Mouse (Mus musculus) frontal cortex, adult 2 months (tissue): ENCODE results near the gene Dgkz. TPM values are rescaled to one million over a fixed set of nuclear protein-coding genes. Genes with fewer than 3 reads are reported as not detected.

ENCODE experiments used
- DNase-seq, 2 experiments: peaks; one replicate each; pipeline ENCODE4 v3.0.0; 2022; ENCODE audit warnings: low spot score in 1 of 2; ENCODE audit errors: extremely low spot score in 1 of 2
- polyA plus RNA-seq: library from polyadenylated mRNA; depleted of rRNA; stranded (reverse); fragments of >200 nt; gene quantifications from 2 replicates; pipeline ENCODE4 v1.2.3, GENCODE M21; 2012

Gene Dgkz
- polyA plus RNA-seq, 1 experiment, result 632 TPM

GRCm38 (mm10) chr2:91997905-91998608, 22.4 kb upstream of the Dgkz start:
- no peak for DNase-seq

GRCm38 (mm10) chr2:91996006-91996405, 20.3 kb upstream of the Dgkz start:
- DNase-seq, result no peak

DNA sequence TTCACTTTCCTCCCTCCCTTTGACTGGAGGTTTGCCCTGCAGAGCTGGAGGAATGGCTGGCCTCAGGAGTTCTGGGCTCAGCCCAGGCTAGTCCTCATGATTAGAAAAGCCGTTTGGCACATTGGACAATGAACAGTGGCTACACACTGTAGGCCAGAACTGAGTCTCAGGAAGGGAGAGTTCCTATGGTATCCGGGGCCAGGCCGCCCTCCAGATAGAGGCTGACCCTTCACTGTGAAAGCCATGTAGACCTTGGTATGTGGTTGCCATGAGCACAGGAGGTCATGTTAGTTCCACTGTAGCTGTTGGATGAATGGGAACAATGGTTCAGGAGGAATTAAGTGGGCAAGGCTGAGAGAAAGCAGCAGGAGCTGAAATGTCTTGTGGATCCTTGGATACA, 17.7 kb upstream of the Dgkz start:
- no peak for DNase-seq

DNA sequence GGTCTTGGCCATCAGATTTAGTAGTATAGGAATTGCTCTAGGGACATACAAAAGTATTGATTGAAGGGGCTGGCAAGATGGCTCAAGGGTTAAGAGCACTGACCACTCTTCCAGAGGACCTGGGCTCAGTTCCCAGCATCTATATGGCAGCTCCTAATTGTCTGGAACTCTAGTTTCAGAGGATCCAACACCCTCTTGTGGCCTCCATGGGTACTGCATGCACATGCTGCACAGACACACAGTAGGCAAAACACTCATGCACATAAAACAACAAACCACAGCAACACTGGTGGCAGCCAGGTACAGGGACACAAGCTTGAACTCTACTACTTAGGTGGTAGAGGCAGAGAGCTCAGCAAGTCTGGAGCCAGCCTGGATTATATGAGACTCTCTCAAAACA, 14.1 kb upstream of the Dgkz start:
- DNase-seq, result no peak

GRCm38 (mm10) chr2:91987542-91987941, 11.9 kb upstream of the Dgkz start:
- DNase-seq, result peak; percentile 72 to 97

- no peak for DNase-seq
Observed at GRCm38 (mm10) chr2:91986071-91986470, 10.4 kb upstream of the Dgkz start.

DNA sequence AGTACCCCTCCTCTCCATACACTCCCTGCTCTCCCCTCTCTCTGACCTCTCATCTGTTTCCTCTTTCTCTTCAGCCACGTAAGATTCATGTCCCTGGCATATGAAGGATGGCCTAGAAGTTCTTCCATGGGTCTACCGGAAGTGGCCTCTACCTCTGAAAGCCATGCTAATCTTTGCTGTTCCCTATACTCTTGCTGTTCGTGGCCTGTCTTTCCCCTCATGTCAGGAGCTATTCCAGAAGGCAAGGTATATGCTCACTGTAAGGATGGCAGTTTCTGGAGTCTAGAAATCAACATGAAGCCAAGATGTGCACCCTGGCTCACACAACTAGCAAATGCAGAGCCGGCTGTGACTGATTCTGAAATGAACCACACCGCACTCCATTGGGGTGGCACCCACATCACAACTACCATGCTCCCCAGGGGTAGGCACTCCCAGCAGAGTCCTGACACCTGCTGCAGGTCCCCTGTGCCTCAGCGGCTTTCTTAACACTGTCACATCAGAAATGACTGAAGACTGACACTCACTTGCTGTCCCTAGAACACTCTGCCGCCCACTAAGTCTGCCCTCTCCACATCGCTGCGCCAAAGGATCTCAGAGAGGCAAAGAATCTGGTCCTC, 9.4 kb upstream of the Dgkz start:
- no peak for DNase-seq

GRCm38 (mm10) chr2:91984439-91984838, 8.8 kb upstream of the Dgkz start:
- DNase-seq, result no peak

DNA sequence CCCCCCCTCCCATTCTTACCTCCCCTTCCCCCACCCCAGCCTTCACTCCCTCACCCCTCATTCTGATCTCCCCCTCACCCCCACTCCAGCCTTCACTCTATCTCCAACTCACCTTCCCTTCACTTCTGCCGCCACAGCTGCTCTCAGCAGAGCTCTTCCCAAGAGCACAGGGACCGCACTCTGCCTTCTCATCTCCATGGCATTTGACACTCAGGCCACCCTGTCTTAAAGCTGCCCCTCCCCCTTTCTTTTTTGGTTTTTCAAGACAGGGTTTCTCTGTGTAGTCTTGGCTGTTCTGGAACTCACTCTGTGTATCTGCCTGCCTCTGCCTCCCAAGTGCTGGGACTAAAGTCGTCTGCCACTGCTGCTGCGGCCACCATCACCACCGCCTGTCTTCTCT, 5.2 kb upstream of the Dgkz start:
- DNase-seq, result no peak

- no peak for DNase-seq
Observed at GRCm38 (mm10) chr2:91980245-91980644, 4.6 kb upstream of the Dgkz start.

DNA sequence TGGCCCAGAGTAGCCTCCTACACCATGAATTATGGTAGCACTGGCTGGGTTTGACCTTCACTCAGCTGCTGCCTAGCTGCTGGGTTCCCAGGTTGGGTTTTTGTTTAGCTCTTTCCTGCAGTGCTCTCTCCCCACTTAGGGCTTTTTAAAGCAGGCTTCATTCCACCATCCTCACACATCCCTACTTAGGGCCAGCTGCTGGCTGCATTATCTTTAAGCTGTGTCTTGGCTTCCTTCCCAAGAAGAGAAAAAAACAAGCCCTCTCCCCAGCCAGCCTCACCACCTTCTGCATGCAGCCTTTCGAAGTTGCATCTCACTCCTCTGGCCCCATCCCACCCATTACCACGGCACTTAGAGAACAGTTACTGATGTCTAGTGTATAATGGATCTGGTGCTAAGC, 2.9 kb upstream of the Dgkz start:
- no peak for DNase-seq

- no peak for DNase-seq
Observed at GRCm38 (mm10) chr2:91977960-91978359, 2.3 kb upstream of the Dgkz start.

- DNase-seq, result no peak
Observed at GRCm38 (mm10) chr2:91973416-91974135, 2.1 kb downstream of the Dgkz start.

GRCm38 (mm10) chr2:91972121-91972566, 3.5 kb downstream of the Dgkz start:
- DNase-seq, result no peak

- DNase-seq, result peak; percentile 75 to 78
Observed at GRCm38 (mm10) chr2:91971231-91972097, 4.2 kb downstream of the Dgkz start.

GRCm38 (mm10) chr2:91967962-91968361, 7.7 kb downstream of the Dgkz start:
- no peak for DNase-seq

DNA sequence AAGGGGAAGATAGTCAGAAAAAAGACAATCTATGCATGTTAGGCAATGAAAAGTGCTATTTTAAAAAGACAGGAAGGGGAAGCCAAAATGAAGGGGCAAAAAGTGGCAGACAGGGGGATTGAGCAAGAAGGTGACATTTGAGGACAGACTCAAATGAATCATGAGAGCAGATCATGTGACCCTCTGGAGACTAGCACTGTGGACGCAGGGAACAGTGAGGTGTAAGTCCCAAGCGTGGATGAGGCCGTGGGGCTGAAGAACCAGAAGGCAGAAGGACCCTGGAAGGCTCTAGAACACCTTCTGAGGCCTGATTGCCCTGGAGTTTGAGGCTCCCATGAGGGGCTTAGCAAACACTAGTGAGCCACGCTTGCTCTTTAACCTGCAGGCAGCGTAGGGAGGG, 9.3 kb downstream of the Dgkz start:
- no peak for DNase-seq

- DNase-seq, result no peak
Observed at GRCm38 (mm10) chr2:91965417-91965816, 10.2 kb downstream of the Dgkz start.

GRCm38 (mm10) chr2:91964610-91965204, 11.0 kb downstream of the Dgkz start:
- DNase-seq, result peak in 1 of 2 experiments; percentile 7

GRCm38 (mm10) chr2:91963443-91963932, 12.2 kb downstream of the Dgkz start:
- peak; percentile 86 to 97 for DNase-seq
